Mouse (Mus musculus): ENCODE measurements around the gene Tmem169. TPM values are rescaled to one million over a fixed set of nuclear protein-coding genes. Genes with fewer than 3 reads are reported as not detected.

The Tmem169 gene
- polyA plus RNA-seq, 1 experiment from 2014 or later = 4.2 TPM

- ATAC-seq (replicated peaks; ENCODE audit: low FRiP score, low TSS enrichment, low read depth) (no peak), DNase-seq (ENCODE audit: low spot score) (no peak)
Measured at GRCm38 (mm10) chr1:72320759-72321158, 36.6 kb downstream of the Tmem169 start.

GRCm38 (mm10) chr1:72323248-72323647 lies 39.1 kb downstream of the Tmem169 start:
- Histone ChIP-seq H3K4me3 (ENCODE audit: low read depth, low read length) (no peak overlapping the region), H3K27ac (ENCODE audit: low read depth) (no peak overlapping the region), H3K4me2 (ENCODE audit: low read length) (no peak overlapping the region), H3K27me3 (replicated peaks; ENCODE audit: control insufficient read depth, insufficient read depth, low read length) (no peaks in the 10 kb centered on the region), H3K36me3 (ENCODE audit: control insufficient read depth, insufficient read depth, low read length) (peaks cover 76% of the 10 kb centered on the region), H3K9me3 (ENCODE audit: control insufficient read depth, low read length) (no peaks in the 10 kb centered on the region), H3K9ac (ENCODE audit: low read length) (no peak overlapping the region), H3K4me1 (replicated peaks; ENCODE audit: control insufficient read depth, insufficient read depth, low read length) (no peaks in the 10 kb centered on the region)
- 93% methylated on average over 4 of the region's 4 CpGs for WGBS
- DNase-seq (ENCODE audit: low spot score) (no peak), ATAC-seq (replicated peaks; ENCODE audit: low FRiP score, low TSS enrichment, low read depth) (no peak)

More at GRCm38 (mm10) chr1:72320759-72321158, 36.6 kb downstream of the Tmem169 start:
- Histone ChIP-seq H3K36me3 (ENCODE audit: control insufficient read depth, insufficient read depth, low read length) (peaks cover 73% of the 10 kb centered on the region), H3K4me2 (ENCODE audit: low read length) (no peak overlapping the region), H3K9me3 (ENCODE audit: control insufficient read depth, low read length) (no peaks in the 10 kb centered on the region), H3K9ac (ENCODE audit: low read length) (no peak overlapping the region), H3K27me3 (replicated peaks; ENCODE audit: control insufficient read depth, insufficient read depth, low read length) (no peaks in the 10 kb centered on the region), H3K4me3 (ENCODE audit: low read depth, low read length) (no peak overlapping the region), H3K27ac (ENCODE audit: low read depth) (no peak overlapping the region), H3K4me1 (replicated peaks; ENCODE audit: control insufficient read depth, insufficient read depth, low read length) (no peaks in the 10 kb centered on the region)
- 89% methylated on average over 5 of the region's 5 CpGs for WGBS

GRCm38 (mm10) chr1:72326162-72326821 lies 42.1 kb downstream of the Tmem169 start:
- Histone ChIP-seq H3K9ac (ENCODE audit: low read length) (no peak overlapping the region), H3K4me3 (ENCODE audit: low read depth, low read length) (no peak overlapping the region), H3K36me3 (ENCODE audit: control insufficient read depth, insufficient read depth, low read length) (peaks cover 71% of the 10 kb centered on the region), H3K27ac (ENCODE audit: low read depth) (no peak overlapping the region), H3K9me3 (ENCODE audit: control insufficient read depth, low read length) (no peaks in the 10 kb centered on the region), H3K4me2 (ENCODE audit: low read length) (no peak overlapping the region), H3K4me1 (replicated peaks; ENCODE audit: control insufficient read depth, insufficient read depth, low read length) (no peaks in the 10 kb centered on the region), H3K27me3 (replicated peaks; ENCODE audit: control insufficient read depth, insufficient read depth, low read length) (no peaks in the 10 kb centered on the region)
- WGBS = 94% methylated on average over 11 of the region's 11 CpGs
- no peak for DNase-seq (ENCODE audit: low spot score)
- no peak for ATAC-seq (replicated peaks; ENCODE audit: low FRiP score, low TSS enrichment, low read depth)

- Histone ChIP-seq H3K4me3 (ENCODE audit: low read depth, low read length) (no peak overlapping the region), H3K4me1 (replicated peaks; ENCODE audit: control insufficient read depth, insufficient read depth, low read length) (no peaks in the 10 kb centered on the region), H3K36me3 (ENCODE audit: control insufficient read depth, insufficient read depth, low read length) (peaks cover 60% of the 10 kb centered on the region), H3K27ac (ENCODE audit: low read depth) (no peak overlapping the region), H3K4me2 (ENCODE audit: low read length) (no peak overlapping the region), H3K9me3 (ENCODE audit: control insufficient read depth, low read length) (no peaks in the 10 kb centered on the region), H3K9ac (ENCODE audit: low read length) (no peak overlapping the region), H3K27me3 (replicated peaks; ENCODE audit: control insufficient read depth, insufficient read depth, low read length) (no peaks in the 10 kb centered on the region)
- ATAC-seq (replicated peaks; ENCODE audit: low FRiP score, low TSS enrichment, low read depth) (no peak), DNase-seq (ENCODE audit: low spot score) (no peak)
- WGBS = 88% methylated on average over 11 of the region's 11 CpGs
Measured at GRCm38 (mm10) chr1:72334807-72335206, 50.6 kb downstream of the Tmem169 start.

- Histone ChIP-seq H3K9me3 (ENCODE audit: control insufficient read depth, low read length) (no peaks in the 10 kb centered on the region), H3K4me2 (ENCODE audit: low read length) (no peak overlapping the region), H3K4me3 (ENCODE audit: low read depth, low read length) (no peak overlapping the region), H3K27me3 (replicated peaks; ENCODE audit: control insufficient read depth, insufficient read depth, low read length) (no peaks in the 10 kb centered on the region), H3K9ac (ENCODE audit: low read length) (no peak overlapping the region), H3K4me1 (replicated peaks; ENCODE audit: control insufficient read depth, insufficient read depth, low read length) (no peaks in the 10 kb centered on the region), H3K27ac (ENCODE audit: low read depth) (no peak overlapping the region), H3K36me3 (ENCODE audit: control insufficient read depth, insufficient read depth, low read length) (peaks cover 61% of the 10 kb centered on the region)
- DNase-seq (ENCODE audit: low spot score) = no peak
- no peak for ATAC-seq (replicated peaks; ENCODE audit: low FRiP score, low TSS enrichment, low read depth)
- WGBS = 95% methylated on average over 8 of the region's 8 CpGs
Measured at GRCm38 (mm10) chr1:72336780-72337179, 52.6 kb downstream of the Tmem169 start.

- WGBS = 89% methylated on average over 5 of the region's 5 CpGs
- no peaks in the 10 kb centered on the region for H3K9me3 ChIP-seq (ENCODE audit: control insufficient read depth, low read length)
Measured at GRCm38 (mm10) chr1:72338341-72338740, 54.2 kb downstream of the Tmem169 start.

GRCm38 (mm10) chr1:72347873-72348272 lies 63.7 kb downstream of the Tmem169 start:
- 87% methylated on average over 6 of the region's 6 CpGs for WGBS
- Histone ChIP-seq H3K27me3 (replicated peaks; ENCODE audit: control insufficient read depth, insufficient read depth, low read length) (no peaks in the 10 kb centered on the region), H3K36me3 (ENCODE audit: control insufficient read depth, insufficient read depth, low read length) (peaks cover 70% of the 10 kb centered on the region), H3K4me1 (replicated peaks; ENCODE audit: control insufficient read depth, insufficient read depth, low read length) (no peaks in the 10 kb centered on the region), H3K9ac (ENCODE audit: low read length) (no peak overlapping the region), H3K9me3 (ENCODE audit: control insufficient read depth, low read length) (no peaks in the 10 kb centered on the region), H3K4me2 (ENCODE audit: low read length) (no peak overlapping the region), H3K27ac (ENCODE audit: low read depth) (no peak overlapping the region), H3K4me3 (ENCODE audit: low read depth, low read length) (no peak overlapping the region)
- no peak for ATAC-seq (replicated peaks; ENCODE audit: low FRiP score, low TSS enrichment, low read depth)
- no peak for DNase-seq (ENCODE audit: low spot score)

More at GRCm38 (mm10) chr1:72338341-72338740, 54.2 kb downstream of the Tmem169 start:
- ATAC-seq (replicated peaks; ENCODE audit: low FRiP score, low TSS enrichment, low read depth) (no peak), DNase-seq (ENCODE audit: low spot score) (no peak)
- H3K27ac ChIP-seq (ENCODE audit: low read depth) = no peak overlapping the region
- no peaks in the 10 kb centered on the region for H3K27me3 ChIP-seq (replicated peaks; ENCODE audit: control insufficient read depth, insufficient read depth, low read length)
- H3K4me1 ChIP-seq (replicated peaks; ENCODE audit: control insufficient read depth, insufficient read depth, low read length) = no peaks in the 10 kb centered on the region
- H3K4me3 ChIP-seq (ENCODE audit: low read depth, low read length) = no peak overlapping the region
- H3K36me3 ChIP-seq (ENCODE audit: control insufficient read depth, insufficient read depth, low read length) = peaks cover 61% of the 10 kb centered on the region
- no peak overlapping the region for H3K4me2 ChIP-seq (ENCODE audit: low read length)
- H3K9ac ChIP-seq (ENCODE audit: low read length) = no peak overlapping the region

Other genes starting within 250 kb of the Tmem169 start
- gene Mreg, start 72.1 kb upstream of the Tmem169 start, polyA plus RNA-seq (2014; fragmentation: Nextera tagmentation; extraction: Ambion mirVana) = 9.6 and 12.4 TPM in 2 replicates
- gene Pecr, start 55 bp upstream of the Tmem169 start, polyA plus RNA-seq (2014; fragmentation: Nextera tagmentation; extraction: Ambion mirVana) = 41.3 and 46.1 TPM in 2 replicates
- gene Xrcc5, start 23.1 kb downstream of the Tmem169 start, polyA plus RNA-seq (2014; fragmentation: Nextera tagmentation; extraction: Ambion mirVana) = 41.0 and 47.8 TPM in 2 replicates